Mouse (Mus musculus): ENCODE data around the gene Lif.

DNA sequence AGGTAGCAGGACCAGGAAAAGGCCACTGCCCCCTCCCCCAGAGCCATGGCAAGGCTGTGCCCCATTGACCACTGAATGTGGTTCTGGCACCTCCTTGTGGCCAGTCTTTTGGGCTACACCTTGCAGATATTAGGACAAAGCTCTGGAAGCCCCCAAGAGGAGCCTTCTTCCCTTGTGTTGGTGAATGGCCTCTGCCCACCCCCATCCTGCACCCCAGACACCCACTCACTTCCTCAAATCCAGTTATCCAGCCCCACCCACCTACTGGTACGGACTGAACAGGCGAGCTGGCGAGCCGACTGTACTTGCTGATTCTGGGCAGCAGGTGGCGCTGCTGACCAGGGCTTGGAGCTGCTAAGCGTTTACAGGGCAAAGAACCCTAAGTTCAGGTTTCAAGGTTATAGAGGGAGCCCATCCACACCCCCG lies 1.3 kb downstream of the Lif start:
- TF ChIP-seq ZC3H11A (IDR thresholded peaks at IDR 0.05; ENCODE audit: borderline replicate concordance, low read depth, low read length) (peak; percentile 81), MAFK (IDR thresholded peaks at IDR 0.05; ENCODE audit: insufficient read depth, low read depth, low read length) (no peak)

Data from ES-E14 (cell line).